ENCODE assay signal across 9 mouse cellular contexts in genomic region chr15:80024331-80025313, GRCm38 (mm10). TPM values are rescaled to one million over a fixed set of nuclear protein-coding genes. Genes with fewer than 3 reads are reported as not detected.
DNase-seq lines count a peak whose midpoint lies in the region; ATAC-seq lines count a peak whose summit lies in the region.
"Had no signal": no experiment of that assay in that cellular context is flagged by ENCODE, and none has a peak within 500 bp of the region (broad histone marks: within the 10 kb centered on the region; RNA-seq: fewer than 3 reads in every experiment).

No protein-coding gene starts in this region.

- WGBS in hindbrain, embryonic 14.5 days: 40% methylated on average over 11 of the region's 11 CpGs
- 48% methylated on average over 11 of the region's 11 CpGs for WGBS in stomach, embryonic 15.5 days

- H3K9ac ChIP-seq in hindbrain, embryonic 14.5 days: peak overlapping the region; percentile 21; the same call in 1 of the 2 replicates
- H3K9ac ChIP-seq in stomach, embryonic 15.5 days: no peak overlapping the region

- no peak; the same call in 1 of the 2 replicates for ATAC-seq in hindbrain, embryonic 14.5 days (ENCODE audit: low FRiP score)
- peak; percentile 20; the same call in 1 of the 2 replicates for ATAC-seq in stomach, embryonic 15.5 days (ENCODE audit: insufficient read depth, low FRiP score, low read depth)

- no peak overlapping the region for H3K4me2 ChIP-seq in hindbrain, embryonic 14.5 days (replicated peaks)
- no peak overlapping the region for H3K4me2 ChIP-seq in stomach, embryonic 15.5 days

- no peaks in the 10 kb centered on the region for H3K36me3 ChIP-seq in hindbrain, embryonic 14.5 days (replicated peaks; ENCODE audit: control insufficient read depth, insufficient read depth)
- H3K36me3 ChIP-seq in stomach, embryonic 15.5 days: no peaks in the 10 kb centered on the region
- H3K36me3 ChIP-seq: G1E had no signal

- no peaks in the 10 kb centered on the region for H3K27me3 ChIP-seq in hindbrain, embryonic 14.5 days (ENCODE audit: control insufficient read depth, insufficient read depth, low read length)
- no peaks in the 10 kb centered on the region for H3K27me3 ChIP-seq in stomach, embryonic 15.5 days (replicated peaks)

- no peak overlapping the region for H3K4me3 ChIP-seq in hindbrain, embryonic 14.5 days (replicated peaks; ENCODE audit: low read length)
- no peak overlapping the region for H3K4me3 ChIP-seq in stomach, embryonic 15.5 days (replicated peaks)

- H3K9me3 ChIP-seq in hindbrain, embryonic 14.5 days (ENCODE audit: control insufficient read depth, low read length): no peaks in the 10 kb centered on the region
- no peaks in the 10 kb centered on the region for H3K9me3 ChIP-seq in stomach, embryonic 15.5 days
- H3K9me3 ChIP-seq: G1E had no signal

- DNase-seq in gastrocnemius, adult 18-20 months (ENCODE audit: low spot score): peak; percentile 78
- DNase-seq in gastrocnemius, postnatal 4 days (ENCODE audit: low spot score in 2 of 2): no peak
- peak; percentile 72 for DNase-seq in right cerebral cortex, adult 18-20 months
- DNase-seq in right cerebral cortex, postnatal 14 days: no peak
- no peak for DNase-seq in hindbrain, embryonic 14.5 days (ENCODE audit: low spot score)
- DNase-seq in adipocyte (ENCODE audit: low spot score): no peak
- DNase-seq in thymus, postnatal 14 days: no peak

- peaks cover 8% of the 10 kb centered on the region; the same call in 1 of the 2 replicates for H3K4me1 ChIP-seq in hindbrain, embryonic 14.5 days (replicated peaks; ENCODE audit: control insufficient read depth, insufficient read depth, low read length)
- H3K4me1 ChIP-seq in stomach, embryonic 15.5 days: peaks cover 16% of the 10 kb centered on the region; the same call in 1 of the 2 replicates

- no peak overlapping the region for H3K27ac ChIP-seq in hindbrain, embryonic 14.5 days
- 0 out of 2 replicates have a peak overlapping the region, but pooled peaks have one; percentile 0 for H3K27ac ChIP-seq in stomach, embryonic 15.5 days

RNA-seq across cellular contexts. Expression of gene Pdgfb, which starts 9.8 kb away (rescaled TPM):
- total RNA-seq in gastrocnemius, adult 18-20 months (2021): 10 to 100 TPM; 12.9 to 22.1 TPM
- total RNA-seq in gastrocnemius, postnatal 4 days (2021): 10 to 100 TPM; 51.5 to 52.8 TPM
- 7.3 and 7.5 TPM in 2 replicates for polyA plus RNA-seq in hindbrain, embryonic 14.5 days (2014; fragmentation: Nextera tagmentation; extraction: Ambion mirVana)
- polyA plus RNA-seq in stomach, embryonic 15.5 days (2015; fragmentation: Nextera tagmentation; extraction: Ambion mirVana): 4.7 and 4.8 TPM in 2 replicates
- polyA plus RNA-seq: G1E had no signal

RNA-seq across cellular contexts. Expression of gene Cbx7, which starts 53.7 kb away (rescaled TPM):
- total RNA-seq in gastrocnemius, adult 18-20 months (2021): 10 to 100 TPM; 20.5 to 22.9 TPM
- 1 to 10 TPM; 2.1 TPM for total RNA-seq in gastrocnemius, postnatal 4 days (2021)
- 3.2 and 4.0 TPM in 2 replicates for polyA plus RNA-seq in hindbrain, embryonic 14.5 days (2014; fragmentation: Nextera tagmentation; extraction: Ambion mirVana)
- polyA plus RNA-seq in stomach, embryonic 15.5 days (2015; fragmentation: Nextera tagmentation; extraction: Ambion mirVana): 4.9 and 5.6 TPM in 2 replicates

Comparison
In these comparisons a context has a peak if more than half of its experiments do, and no peak if none do; other contexts are left out.
1. DNase-seq: peak in gastrocnemius, adult 18-20 months (single experiment) and right cerebral cortex, adult 18-20 months (single experiment); none in gastrocnemius, postnatal 4 days (0 of 2), right cerebral cortex, postnatal 14 days (single experiment), hindbrain, embryonic 14.5 days (single experiment), adipocyte (single experiment) and thymus, postnatal 14 days (single experiment).
2. RNA of gene Cbx7, which starts 53.7 kb away (total RNA-seq): 20.5 to 22.9 TPM in gastrocnemius, adult 18-20 months; 2.1 TPM in gastrocnemius, postnatal 4 days; every median in the first group is over 4 times any median in the second.